In genomic region chr4:102607744-102608416, GRCm38 (mm10) we compare ENCODE assay signal across 14 mouse cellular contexts.
DNase-seq lines count a peak whose midpoint lies in the region; ATAC-seq lines count a peak whose summit lies in the region.
"Had no signal": no experiment of that assay in that cellular context is flagged by ENCODE, and none has a peak within 500 bp of the region (broad histone marks: within the 10 kb centered on the region; RNA-seq: fewer than 3 reads in every experiment).

No protein-coding gene starts in this region.

- no peak for ATAC-seq in midbrain, embryonic 11.5 days (ENCODE audit: low FRiP score)
- ATAC-seq in midbrain, embryonic 13.5 days = no peak
- ATAC-seq in activated CD4-positive, CD25-positive, alpha-beta regulatory T cell, adult 4 months = peak; percentile 56
- 0 out of 2 replicates have a peak, but pooled peaks have one; percentile 24 for ATAC-seq in neutrophil, adult 5-6 weeks (ENCODE audit: extremely low read depth, insufficient number of reproducible peaks, low FRiP score, poor library complexity, severe bottlenecking)
- ATAC-seq: forebrain, embryonic 15.5 days had no signal

- no peaks in the 10 kb centered on the region for H3K9me3 ChIP-seq in midbrain, embryonic 11.5 days (ENCODE audit: control insufficient read depth, low read length)
- no peaks in the 10 kb centered on the region for H3K9me3 ChIP-seq in midbrain, embryonic 13.5 days
- H3K9me3 ChIP-seq: forebrain, embryonic 15.5 days; heart, embryonic 10.5 days; hindbrain, embryonic 10.5 days; limb, embryonic 13.5 days; liver, embryonic 15.5 days had no signal

- no peaks in the 10 kb centered on the region for H3K36me3 ChIP-seq in midbrain, embryonic 11.5 days (ENCODE audit: control insufficient read depth, insufficient read depth, low read length)
- H3K36me3 ChIP-seq in midbrain, embryonic 13.5 days = peaks cover 18% of the 10 kb centered on the region
- H3K36me3 ChIP-seq: hindbrain, embryonic 10.5 days had no signal

- WGBS in midbrain, embryonic 11.5 days = 87% methylated on average over 7 of the region's 7 CpGs
- 94% methylated on average over 7 of the region's 7 CpGs for WGBS in midbrain, embryonic 13.5 days

- no peaks in the 10 kb centered on the region for H3K27me3 ChIP-seq in midbrain, embryonic 11.5 days (ENCODE audit: control insufficient read depth, insufficient read depth, low read length)
- H3K27me3 ChIP-seq in midbrain, embryonic 13.5 days = no peaks in the 10 kb centered on the region
- H3K27me3 ChIP-seq: forebrain, embryonic 15.5 days; limb, embryonic 13.5 days; liver, embryonic 15.5 days had no signal

- H3K9ac ChIP-seq in midbrain, embryonic 11.5 days (ENCODE audit: low read length) = no peak overlapping the region
- H3K9ac ChIP-seq in midbrain, embryonic 13.5 days (replicated peaks) = no peak overlapping the region
- H3K9ac ChIP-seq: forebrain, embryonic 15.5 days; limb, embryonic 13.5 days; liver, embryonic 15.5 days had no signal

- no peak overlapping the region for H3K4me2 ChIP-seq in midbrain, embryonic 11.5 days
- H3K4me2 ChIP-seq in midbrain, embryonic 13.5 days (replicated peaks) = no peak overlapping the region
- H3K4me2 ChIP-seq: forebrain, embryonic 15.5 days; limb, embryonic 13.5 days; liver, embryonic 15.5 days had no signal

- no peak overlapping the region for H3K4me3 ChIP-seq in midbrain, embryonic 11.5 days (ENCODE audit: low read depth, low read length)
- no peak overlapping the region for H3K4me3 ChIP-seq in midbrain, embryonic 13.5 days (replicated peaks)
- H3K4me3 ChIP-seq: forebrain, embryonic 15.5 days; heart, embryonic 10.5 days; hindbrain, embryonic 10.5 days; limb, embryonic 13.5 days; liver, embryonic 15.5 days had no signal

- DNase-seq in midbrain, embryonic 11.5 days (ENCODE audit: low spot score, missing footprints) = peak; percentile 69
- peak; percentile 57 for DNase-seq in induced T-regulatory cell, adult 2 months (ENCODE audit: low read depth)
- no peak for DNase-seq in urinary bladder, postnatal 10 days (ENCODE audit: low spot score)
- no peak for DNase-seq in adipocyte (ENCODE audit: low spot score)
- DNase-seq: cerebellum, adult 9-10 months had no signal

- no peak overlapping the region for H3K27ac ChIP-seq in midbrain, embryonic 11.5 days (ENCODE audit: low read depth, low read length)
- H3K27ac ChIP-seq in midbrain, embryonic 13.5 days = no peak overlapping the region
- H3K27ac ChIP-seq: forebrain, embryonic 15.5 days; heart, embryonic 10.5 days; hindbrain, embryonic 10.5 days; kidney, postnatal 0 days; limb, embryonic 13.5 days; liver, embryonic 15.5 days had no signal

- no peaks in the 10 kb centered on the region for H3K4me1 ChIP-seq in midbrain, embryonic 11.5 days (ENCODE audit: control insufficient read depth, insufficient read depth, low read length)
- H3K4me1 ChIP-seq in midbrain, embryonic 13.5 days (replicated peaks) = no peaks in the 10 kb centered on the region
- H3K4me1 ChIP-seq: forebrain, embryonic 15.5 days; heart, embryonic 10.5 days; hindbrain, embryonic 10.5 days; limb, embryonic 13.5 days; liver, embryonic 15.5 days had no signal

Comparison
In these comparisons a context has a peak if more than half of its experiments do, and no peak if none do; other contexts are left out.
1. ATAC-seq: peak in activated CD4-positive, CD25-positive, alpha-beta regulatory T cell, adult 4 months (single experiment) and neutrophil, adult 5-6 weeks (single experiment); none in midbrain, embryonic 11.5 days (single experiment) and midbrain, embryonic 13.5 days (single experiment).
2. DNase-seq: peak in midbrain, embryonic 11.5 days (single experiment) and induced T-regulatory cell, adult 2 months (single experiment); none in urinary bladder, postnatal 10 days (single experiment) and adipocyte (single experiment).